Mouse (Mus musculus) neutrophil, adult 65 days (primary cell): ENCODE measurements around the gene 2310002L09Rik. TPM values are rescaled to one million over a fixed set of nuclear protein-coding genes. Genes with fewer than 3 reads are reported as not detected.

Experiments
- total RNA-seq: library from RNA; stranded (reverse); gene quantifications from 2 replicates; pipeline ENCODE4 v1.2.4, GENCODE M21; 2023

2310002L09Rik gene
- not detected in 2 replicates for total RNA-seq

GRCm38 (mm10) chr4:73950375-73950896, at the start of gene 2310002L09Rik:
TSS of gene 2310002L09Rik (minus strand) at chr4:73950846.

GRCm38 (mm10) chr4:73920660-73921059, 30.0 kb downstream of the 2310002L09Rik start, which contains the start of gene Gm11756:
TSS of gene Gm11756 (minus strand) at chr4:73920760.

GRCm38 (mm10) chr4:73905853-73906252, 44.8 kb downstream of the 2310002L09Rik start, which contains the start of gene Gm13871:
TSS of gene Gm13871 (minus strand) at chr4:73905953.

GRCm38 (mm10) chr4:73891012-73891411, 59.6 kb downstream of the 2310002L09Rik start, which contains the start of gene Gm11757:
TSS of gene Gm11757 (minus strand) at chr4:73891112.

Other genes with a start within 250 kb of the 2310002L09Rik start
- gene Rasef, start 159.9 kb downstream of the 2310002L09Rik start, total RNA-seq, result not detected in 2 replicates
- not detected in 2 replicates for gene Gm11758, start 74.6 kb downstream of the 2310002L09Rik start, total RNA-seq
- gene Gm11757, start 59.7 kb downstream of the 2310002L09Rik start, total RNA-seq, result not detected in 2 replicates
- not detected in 2 replicates for gene Gm13871, start 44.9 kb downstream of the 2310002L09Rik start, total RNA-seq
- gene Gm11756, start 30.1 kb downstream of the 2310002L09Rik start, total RNA-seq, result not detected in 2 replicates
- not detected in 2 replicates for gene Frmd3, start 62.6 kb upstream of the 2310002L09Rik start, total RNA-seq